Mouse (Mus musculus) gastrocnemius, adult 2 months (tissue): ENCODE results near the gene Myo1c. TPM values are rescaled to one million over a fixed set of nuclear protein-coding genes. Genes with fewer than 3 reads are reported as not detected.
"Not testable (repeated sequence)": the region's sequence is repeated elsewhere in the genome, so short reads cannot be mapped to it uniquely, and the experiment has no call there.

Experiments
- DNase-seq: peaks from one replicate; pipeline ENCODE4 v3.0.0; 2022
- H3K27ac ChIP-seq: fragments of 200-600 bp; 2 replicates; pipeline ENCODE4 v1.8.1; 2022; ENCODE audit warnings: mild to moderate bottlenecking
- H3K4me3 ChIP-seq: fragments of 200-600 bp; 2 replicates; pipeline ENCODE4 v1.8.1; 2022; ENCODE audit warnings: mild to moderate bottlenecking, moderate library complexity
- CTCF ChIP-seq: fragments of 200-600 bp; IDR thresholded peaks from 2 replicates; pipeline ENCODE4 v1.8.1; 2022; ENCODE audit warnings: antibody characterized with exemption, mild to moderate bottlenecking, moderate library complexity
- intact Hi-C: fragments of 180-260 bp; cut with DNase I; formaldehyde crosslinking; loops from one replicate; pipeline ENCODE4 v1.15.1; 2025
- total RNA-seq, 2 experiments: library from RNA; stranded (reverse); gene quantifications; 2 replicates each; pipeline ENCODE4 v1.2.3; 2021

The Myo1c gene
- total RNA-seq, 2 experiments from 2014 or later, result 34.1 to 43.9 TPM

GRCm38 (mm10) chr11:75679439-75680171, 29.3 kb downstream of the Myo1c start:
- Histone ChIP-seq H3K4me3 (peak overlapping the region; percentile 100), H3K27ac (peak overlapping the region; percentile 99)
- peak; percentile 58 for TF ChIP-seq CTCF
- intact Hi-C loops, result loop anchor here (1.0 to 5.0 kb wide), 3 partner anchors 23 to 92 kb away; partner anchors contain the start of gene Pitpna
- DNase-seq, result peak; percentile 80

- H3K4me3 ChIP-seq, result peak overlapping the region; percentile 21; the same call in 1 of the 2 replicates
- intact Hi-C loops, result loop anchor here (5.0 kb wide), 1 partner anchor 97 kb away; the partner anchor contains the start of gene Pitpna
- no peak for DNase-seq
- peak; percentile 29; the same call in 1 of the 2 replicates for TF ChIP-seq CTCF
- peak overlapping the region; percentile 79 for H3K27ac ChIP-seq
Measured at GRCm38 (mm10) chr11:75684462-75684861, 34.2 kb downstream of the Myo1c start.

GRCm38 (mm10) chr11:75684956-75685355, 34.7 kb downstream of the Myo1c start:
- no peak for TF ChIP-seq CTCF
- H3K4me3 ChIP-seq, result peak overlapping the region; percentile 57
- intact Hi-C loops, result loop anchor here (5.0 kb wide), 1 partner anchor 98 kb away; the partner anchor contains the start of gene Pitpna
- H3K27ac ChIP-seq, result peak overlapping the region; percentile 79
- peak; percentile 87 for DNase-seq

GRCm38 (mm10) chr11:75687343-75687993, 37.2 kb downstream of the Myo1c start:
- no peak for TF ChIP-seq CTCF
- H3K27ac ChIP-seq, result peak overlapping the region; percentile 63
- H3K4me3 ChIP-seq, result no peak overlapping the region
- intact Hi-C loops, result no loop called here
- DNase-seq, result no peak

DNA sequence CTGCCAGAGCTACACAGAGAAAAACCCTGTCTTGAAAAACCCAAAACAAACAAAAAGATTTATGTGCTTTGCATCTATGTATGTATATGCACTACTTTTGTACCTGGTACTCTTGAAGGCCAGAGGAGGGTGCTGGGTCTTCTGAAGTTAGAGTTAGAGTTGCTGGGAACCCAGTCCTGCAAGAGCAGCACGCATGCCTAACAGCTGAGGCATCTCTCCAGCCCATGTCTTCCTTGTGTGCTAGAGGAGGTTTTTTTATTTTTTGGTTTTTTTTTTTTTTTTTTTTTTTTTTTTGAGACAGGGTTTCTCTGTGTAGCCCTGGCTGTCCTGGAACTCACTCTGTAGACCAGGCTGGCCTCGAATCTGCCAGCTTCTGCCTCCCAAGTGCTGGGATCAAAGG, 37.8 kb downstream of the Myo1c start:
- no peak for DNase-seq
- Histone ChIP-seq H3K4me3 (no peak overlapping the region), H3K27ac (peak overlapping the region; percentile 63)
- no peak for TF ChIP-seq CTCF
- intact Hi-C loops, result no loop called here

- Histone ChIP-seq H3K4me3 (no peak overlapping the region), H3K27ac (peak overlapping the region; percentile 63)
- intact Hi-C loops, result no loop called here
- DNase-seq, result no peak
- no peak for TF ChIP-seq CTCF
Measured at GRCm38 (mm10) chr11:75689977-75690376, 39.7 kb downstream of the Myo1c start.

- Histone ChIP-seq H3K27ac (peak overlapping the region; percentile 66; the same call in 1 of the 2 replicates), H3K4me3 (no peak overlapping the region)
- no peak for DNase-seq
- TF ChIP-seq CTCF, result no peak
- intact Hi-C loops, result no loop called here
Measured at GRCm38 (mm10) chr11:75691047-75691446, 40.7 kb downstream of the Myo1c start.

DNA sequence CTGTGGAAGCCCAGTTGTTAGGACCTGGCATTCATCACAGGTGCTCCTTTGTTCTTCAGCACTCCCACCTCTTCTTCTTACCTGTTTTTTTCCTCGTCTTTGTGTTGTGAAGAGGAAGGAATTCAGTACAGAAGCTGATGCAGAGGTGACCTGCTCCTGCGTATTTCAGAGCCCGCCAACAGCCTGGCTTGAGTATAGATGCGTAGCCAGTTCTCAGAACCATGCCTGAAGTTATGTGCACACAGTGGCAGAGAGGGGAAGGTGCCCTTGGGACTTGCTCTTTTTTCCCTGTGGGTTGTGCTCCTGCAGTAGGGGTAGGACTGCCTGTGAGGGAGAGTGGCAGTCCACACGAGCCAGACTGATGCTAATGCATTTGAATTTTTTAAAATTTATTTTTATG, 43.3 kb downstream of the Myo1c start:
- DNase-seq, result no peak
- TF ChIP-seq CTCF, result no peak
- peak overlapping the region; percentile 53 for H3K27ac ChIP-seq
- H3K4me3 ChIP-seq, result no peak overlapping the region
- intact Hi-C loops, result no loop called here

DNA sequence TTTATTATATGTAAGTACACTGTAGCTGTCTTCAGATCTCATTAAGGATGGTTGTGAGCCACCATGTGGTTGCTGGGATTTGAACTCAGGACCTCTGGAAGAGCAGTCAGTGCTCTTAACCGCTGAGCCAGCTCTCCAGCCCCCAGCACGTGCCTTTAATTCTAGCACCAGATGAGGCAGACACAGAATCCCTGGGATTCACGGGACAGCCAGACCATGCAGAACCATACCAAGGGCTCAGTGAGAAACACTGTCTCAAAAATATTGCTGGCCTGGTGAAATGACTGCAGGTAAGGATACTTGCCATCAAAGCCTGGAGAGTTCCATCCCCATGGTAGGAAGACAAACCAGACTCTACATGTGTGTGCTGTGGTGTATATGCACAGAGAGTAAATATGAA, 47.2 kb downstream of the Myo1c start:
- intact Hi-C loops, H3K27ac ChIP-seq, H3K4me3 ChIP-seq, DNase-seq: not testable (repeated sequence)

DNA sequence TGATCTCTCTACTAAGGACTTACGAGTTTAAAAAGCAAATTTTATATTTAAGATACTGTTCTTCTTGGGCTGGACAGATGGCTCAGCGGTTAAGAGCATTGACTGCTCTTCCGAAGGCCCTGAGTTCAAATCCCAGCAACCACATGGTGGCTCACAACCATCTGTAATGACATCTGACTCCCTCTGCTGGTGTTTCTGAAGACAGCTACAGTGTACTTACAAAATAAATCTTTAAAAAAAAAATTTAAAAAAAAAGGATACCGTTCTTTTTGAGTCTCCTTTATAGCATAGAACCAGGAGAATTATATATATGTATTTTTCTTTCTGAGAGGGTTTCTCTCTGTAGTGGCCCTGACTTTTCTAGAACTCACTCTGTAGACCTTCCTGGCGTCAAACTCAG, 50.3 kb downstream of the Myo1c start:
- peak; percentile 27 for TF ChIP-seq CTCF
- Histone ChIP-seq H3K27ac (no peak overlapping the region), H3K4me3 (no peak overlapping the region)
- intact Hi-C loops, result no loop called here
- DNase-seq, result no peak

DNA sequence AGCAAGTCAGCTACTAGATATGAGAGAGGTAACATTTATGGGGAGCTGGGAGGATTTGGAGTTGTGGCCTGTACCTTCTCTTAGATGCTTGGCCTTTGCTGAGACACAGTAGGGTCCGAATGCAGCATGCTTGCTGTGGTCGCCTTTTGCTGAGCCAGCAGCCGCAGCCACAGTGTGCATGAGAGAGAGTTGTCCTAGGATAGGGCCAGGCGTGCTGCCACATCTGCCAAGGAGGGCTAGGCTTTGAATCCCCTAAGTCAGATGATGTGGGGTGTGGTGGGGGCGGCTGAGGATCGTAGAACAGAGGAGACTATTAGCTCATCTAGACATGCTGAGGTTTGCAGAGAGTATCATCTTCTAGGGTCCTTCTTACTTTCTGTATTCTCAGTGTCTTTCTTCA, 52.5 kb downstream of the Myo1c start:
- no peak for TF ChIP-seq CTCF
- Histone ChIP-seq H3K4me3 (no peak overlapping the region), H3K27ac (no peak overlapping the region)
- DNase-seq, result no peak
- intact Hi-C loops, result no loop called here

- intact Hi-C loops, result no loop called here
- H3K4me3 ChIP-seq, result no peak overlapping the region
- TF ChIP-seq CTCF, result no peak
- no peak for DNase-seq
- H3K27ac ChIP-seq, result no peak overlapping the region
Measured at GRCm38 (mm10) chr11:75703748-75704147, 53.4 kb downstream of the Myo1c start.

DNA sequence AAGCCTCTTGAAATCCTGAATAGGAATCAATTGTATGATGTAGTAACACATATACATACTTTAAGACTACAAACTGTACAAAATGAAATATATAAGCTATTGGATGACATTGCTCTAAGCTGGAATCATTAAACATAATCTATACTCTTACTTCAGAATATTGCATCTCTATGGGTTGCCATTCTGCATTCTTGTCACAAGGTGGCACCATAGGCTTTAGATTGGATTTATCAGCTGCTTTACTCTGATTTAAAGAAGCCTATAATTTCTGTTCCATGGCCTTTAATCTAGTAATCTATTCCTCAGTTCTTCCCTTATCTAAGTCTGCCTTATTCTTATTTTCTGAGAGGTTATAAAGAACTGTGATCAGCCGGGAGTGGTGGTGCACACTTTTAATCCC, 63.6 kb downstream of the Myo1c start:
- intact Hi-C loops, result loop anchor here (10.0 kb wide), 1 partner anchor 451 kb away; no protein-coding TSS in a partner anchor
- Histone ChIP-seq H3K27ac (no peak overlapping the region), H3K4me3 (no peak overlapping the region)
- no peak for DNase-seq
- TF ChIP-seq CTCF, result peak; percentile 85
